Mouse (Mus musculus) embryonic facial prominence, embryonic 13.5 days (tissue): ENCODE results near the gene Gstcd. TPM values are rescaled to one million over a fixed set of nuclear protein-coding genes. Genes with fewer than 3 reads are reported as not detected.

ENCODE experiments used
- ATAC-seq: fragments of 200-750 bp; cut with Nextera tagmentation; 2 replicates; pipeline ENCODE4 v1.8.0; 2017; ENCODE audit warnings: low read depth; ENCODE audit not compliant: insufficient number of reproducible peaks, insufficient read depth, low FRiP score, low TSS enrichment
- H3K27ac ChIP-seq: fragments of 300-500 bp; sonication (generic); 2 replicates; pipeline ENCODE4 v1.5.1; 2015; ENCODE audit warnings: moderate library complexity, mild to moderate bottlenecking, inconsistent platforms
- H3K27me3 ChIP-seq: fragments of 300-500 bp; sonication (generic); 2 replicates; pipeline ENCODE4 v1.6.1; 2015; ENCODE audit warnings: mild to moderate bottlenecking, inconsistent platforms
- H3K36me3 ChIP-seq: fragments of 300-500 bp; sonication (generic); 2 replicates; pipeline ENCODE4 v1.6.1; 2015; ENCODE audit warnings: mild to moderate bottlenecking, inconsistent platforms
- H3K4me1 ChIP-seq: fragments of 300-500 bp; sonication (generic); 2 replicates; pipeline ENCODE4 v1.6.1; 2015; ENCODE audit warnings: inconsistent platforms
- H3K4me2 ChIP-seq: fragments of 300-500 bp; sonication (generic); 2 replicates; pipeline ENCODE4 v1.6.1; 2015; ENCODE audit warnings: moderate library complexity, mild to moderate bottlenecking, inconsistent platforms
- H3K4me3 ChIP-seq: fragments of 300-500 bp; sonication (generic); 2 replicates; pipeline ENCODE4 v1.5.1; 2015; ENCODE audit warnings: mild to moderate bottlenecking, inconsistent platforms
- H3K9ac ChIP-seq: fragments of 300-500 bp; sonication (generic); 2 replicates; pipeline ENCODE4 v1.6.1; 2015; ENCODE audit warnings: mild to moderate bottlenecking, inconsistent platforms
- H3K9me3 ChIP-seq: fragments of 300-500 bp; sonication (generic); 2 replicates; pipeline ENCODE4 v1.6.1; 2016; ENCODE audit warnings: inconsistent platforms
- WGBS: fragments of 180-500 bp; shearing (Covaris S2); methylation state at CpG from one replicate; pipeline ENCODE4 v1.1.7; 2015; ENCODE audit warnings: mixed read lengths; 5-methylcytosine and 5-hydroxymethylcytosine counted together
- polyA plus RNA-seq: library from polyadenylated mRNA; unstranded; fragments of >200 nt; fragmentation: Nextera tagmentation; extraction: Ambion mirVana; gene quantifications from 2 replicates; pipeline ENCODE4 v1.2.1, GENCODE M21; 2015

The Gstcd gene
- polyA plus RNA-seq, 1 experiment from 2014 or later, result 7.5 TPM

- H3K4me3 ChIP-seq, result no peak overlapping the region
- no peaks in the 10 kb centered on the region for H3K4me1 ChIP-seq
- H3K36me3 ChIP-seq, result no peaks in the 10 kb centered on the region
- H3K27ac ChIP-seq, result no peak overlapping the region
- no peak overlapping the region for H3K4me2 ChIP-seq
- no peaks in the 10 kb centered on the region for H3K9me3 ChIP-seq
- 87% methylated on average over 7 of the region's 7 CpGs for WGBS
- ATAC-seq, result no peak
- H3K9ac ChIP-seq, result no peak overlapping the region
- no peaks in the 10 kb centered on the region for H3K27me3 ChIP-seq
Observed at GRCm38 (mm10) chr3:132962631-132963361, 129.0 kb downstream of the Gstcd start.

- peaks cover 6% of the 10 kb centered on the region; the same call in 1 of the 2 replicates for H3K27me3 ChIP-seq
- H3K36me3 ChIP-seq, result 0 out of 2 replicates have a peak, but pooled peaks cover 3% of the 10 kb centered on the region
- no peaks in the 10 kb centered on the region for H3K9me3 ChIP-seq
- H3K27ac ChIP-seq, result no peak overlapping the region; the same call in 1 of the 2 replicates
- peaks cover 13% of the 10 kb centered on the region for H3K4me1 ChIP-seq
- H3K4me2 ChIP-seq, result peak overlapping the region; percentile 98
- peak overlapping the region; percentile 75 for H3K4me3 ChIP-seq
- ATAC-seq, result no peak
- H3K9ac ChIP-seq, result peak overlapping the region; percentile 80
- WGBS, result 5% methylated on average over 7 of the region's 7 CpGs
Observed at GRCm38 (mm10) chr3:132950529-132950880, 141.3 kb downstream of the Gstcd start.

DNA sequence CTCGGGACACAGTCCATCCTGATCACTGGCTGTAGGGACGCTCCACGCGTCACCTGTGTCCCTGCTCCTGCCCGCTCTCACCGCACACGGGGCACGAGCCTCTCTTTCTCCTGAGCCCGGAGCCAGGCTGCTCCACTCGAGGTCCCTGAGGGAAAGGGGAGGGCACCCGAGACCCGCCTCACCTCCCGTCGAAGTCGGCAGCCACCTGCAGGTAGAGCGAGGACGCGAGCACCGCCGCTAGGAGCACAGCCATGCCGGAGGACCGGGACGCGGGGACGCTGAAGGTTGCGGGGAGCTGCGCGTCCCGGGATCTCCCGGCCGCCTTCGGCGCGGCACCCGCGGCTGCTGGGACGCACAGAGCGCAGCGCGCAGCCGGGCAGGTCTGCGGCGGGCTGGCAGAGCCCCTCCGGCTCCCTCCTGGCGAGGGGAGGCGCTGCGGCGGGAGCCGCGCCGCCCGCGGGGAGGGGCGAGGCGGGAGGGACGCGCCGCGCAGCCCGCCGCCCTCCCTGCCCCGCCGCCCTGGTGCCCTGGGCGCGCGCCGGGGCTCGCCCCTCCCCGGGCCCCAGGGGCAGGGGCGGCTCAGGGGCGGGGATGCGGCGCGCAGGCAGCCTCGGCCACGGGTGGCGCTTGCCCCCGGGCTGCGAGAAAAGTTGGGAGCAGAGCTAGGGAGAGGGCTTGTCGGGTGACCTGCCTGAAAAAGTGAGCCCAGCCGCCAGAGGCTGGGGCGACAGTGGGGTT, 141.9 kb downstream of the Gstcd start, which contains the start of gene Npnt:
Npnt (minus strand) TSS at position 501 of the 738 bp plus-strand sequence.
- Histone ChIP-seq H3K4me3 (peak within 1 kb of the TSS; percentile 75), H3K4me2 (peak within 1 kb of the TSS; percentile 98), H3K27me3 (peaks cover 6% of the 10 kb centered on the region; the same call in 1 of the 2 replicates), H3K36me3 (0 out of 2 replicates have a peak, but pooled peaks cover 3% of the 10 kb centered on the region), H3K4me1 (peaks cover 14% of the 10 kb centered on the region), H3K27ac (peak within 1 kb of the TSS; percentile 69), H3K9me3 (no peaks in the 10 kb centered on the region), H3K9ac (peak within 1 kb of the TSS; percentile 80)
- under 1% methylated on average over 60 of the region's 82 CpGs for WGBS
- ATAC-seq, result peak; percentile 84

DNA sequence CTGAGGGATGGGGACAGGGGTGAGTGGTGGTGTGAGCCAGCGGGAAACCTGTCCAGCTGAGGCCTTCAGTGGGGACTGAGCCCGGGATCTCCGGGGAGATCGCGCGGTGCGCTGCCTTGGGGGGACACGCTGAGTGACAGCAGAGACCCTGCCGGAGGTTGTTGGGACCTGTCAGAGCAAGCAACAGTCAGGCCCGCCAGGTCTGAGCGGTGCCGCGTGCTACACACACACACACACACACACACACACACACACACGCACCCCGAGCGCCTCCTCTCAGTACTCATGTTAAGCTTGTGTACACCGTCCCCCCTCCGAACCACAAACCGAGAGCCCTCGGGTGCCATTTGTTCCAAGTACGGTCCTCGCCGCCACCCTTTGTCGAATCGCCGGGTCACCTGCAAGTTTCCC, 142.4 kb downstream of the Gstcd start:
- Histone ChIP-seq H3K9ac (peak overlapping the region; percentile 80), H3K9me3 (no peaks in the 10 kb centered on the region), H3K36me3 (0 out of 2 replicates have a peak, but pooled peaks cover 3% of the 10 kb centered on the region), H3K4me2 (peak overlapping the region; percentile 98), H3K27me3 (peaks cover 6% of the 10 kb centered on the region; the same call in 1 of the 2 replicates), H3K4me1 (peaks cover 20% of the 10 kb centered on the region), H3K27ac (peak overlapping the region; percentile 69), H3K4me3 (peak overlapping the region; percentile 75)
- WGBS, result 0% methylated on average over 22 of the region's 26 CpGs
- ATAC-seq, result peak; percentile 56

DNA sequence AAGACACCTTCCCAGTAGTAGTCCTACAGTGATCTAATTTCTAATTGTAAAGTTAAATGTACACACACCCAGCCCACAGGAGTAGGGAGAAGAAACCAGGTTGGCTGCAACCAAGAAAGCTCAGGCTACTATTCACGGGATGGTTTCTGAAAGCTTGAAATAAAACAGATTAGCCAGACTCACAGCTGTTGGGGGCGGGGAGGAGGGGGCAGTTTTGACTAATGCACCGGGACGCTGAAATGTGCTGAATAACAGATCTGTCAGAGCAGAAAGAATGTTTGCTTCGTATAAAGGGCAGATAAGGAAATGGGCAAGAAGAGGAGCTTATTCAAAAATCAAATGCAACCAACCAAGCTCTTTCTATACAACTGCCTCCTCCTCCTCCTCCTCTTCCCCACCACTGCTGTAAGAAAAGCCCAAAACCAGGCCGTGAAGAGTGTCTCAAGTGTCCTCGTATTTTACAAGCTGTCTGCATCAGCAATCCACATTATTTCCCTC, 143.5 kb downstream of the Gstcd start:
- WGBS, result 12% methylated on average over 7 of the region's 7 CpGs

DNA sequence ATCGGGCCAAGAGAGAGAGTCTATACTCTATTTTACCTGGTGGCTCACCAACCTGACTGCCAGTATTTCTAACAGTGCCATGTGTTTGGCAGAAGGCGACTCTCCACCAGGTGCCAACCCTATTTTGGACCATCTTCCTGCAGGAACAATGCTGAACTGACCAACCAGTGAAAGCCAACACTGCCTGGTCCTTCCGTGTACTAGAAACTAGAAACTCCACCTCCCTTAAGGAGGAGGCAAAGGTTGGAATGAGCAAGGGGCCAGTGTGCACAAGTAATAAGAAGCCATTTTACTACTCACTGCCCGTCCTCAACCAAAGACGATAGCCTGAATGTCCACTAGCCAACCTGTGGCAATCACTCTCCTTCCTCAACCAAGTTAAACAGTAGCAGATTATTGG, 145.7 kb downstream of the Gstcd start:
- Histone ChIP-seq H3K4me3 (no peak overlapping the region), H3K4me1 (peaks cover 26% of the 10 kb centered on the region), H3K4me2 (no peak overlapping the region), H3K36me3 (0 out of 2 replicates have a peak, but pooled peaks cover 3% of the 10 kb centered on the region), H3K9ac (no peak overlapping the region), H3K9me3 (no peaks in the 10 kb centered on the region), H3K27ac (no peak overlapping the region), H3K27me3 (peaks cover 6% of the 10 kb centered on the region; the same call in 1 of the 2 replicates)
- 88% methylated on average over 5 of the region's 5 CpGs for WGBS
- ATAC-seq, result no peak

More for the DNA sequence above, 143.5 kb downstream of the Gstcd start:
- H3K9me3 ChIP-seq, result no peaks in the 10 kb centered on the region
- no peak overlapping the region; the same call in 1 of the 2 replicates for H3K9ac ChIP-seq
- H3K4me3 ChIP-seq, result peak overlapping the region; percentile 75
- H3K27ac ChIP-seq, result no peak overlapping the region
- H3K4me2 ChIP-seq, result peak overlapping the region; percentile 98
- 0 out of 2 replicates have a peak, but pooled peaks cover 3% of the 10 kb centered on the region for H3K36me3 ChIP-seq
- H3K4me1 ChIP-seq, result peaks cover 26% of the 10 kb centered on the region
- peaks cover 6% of the 10 kb centered on the region; the same call in 1 of the 2 replicates for H3K27me3 ChIP-seq
- ATAC-seq, result no peak

- H3K36me3 ChIP-seq, result 0 out of 2 replicates have a peak, but pooled peaks cover 3% of the 10 kb centered on the region
- no peaks in the 10 kb centered on the region for H3K9me3 ChIP-seq
- no peak overlapping the region for H3K4me3 ChIP-seq
- 69% methylated on average over 7 of the region's 7 CpGs for WGBS
- no peak for ATAC-seq
- peaks cover 26% of the 10 kb centered on the region for H3K4me1 ChIP-seq
- H3K27ac ChIP-seq, result no peak overlapping the region
- H3K27me3 ChIP-seq, result peaks cover 6% of the 10 kb centered on the region; the same call in 1 of the 2 replicates
- no peak overlapping the region for H3K4me2 ChIP-seq
- H3K9ac ChIP-seq, result no peak overlapping the region
Observed at GRCm38 (mm10) chr3:132945669-132946068, 146.2 kb downstream of the Gstcd start.

GRCm38 (mm10) chr3:132944609-132945008, 147.2 kb downstream of the Gstcd start:
- ATAC-seq, result no peak
- Histone ChIP-seq H3K4me1 (peaks cover 23% of the 10 kb centered on the region), H3K27me3 (peaks cover 6% of the 10 kb centered on the region; the same call in 1 of the 2 replicates), H3K27ac (no peak overlapping the region), H3K4me3 (no peak overlapping the region), H3K36me3 (0 out of 2 replicates have a peak, but pooled peaks cover 3% of the 10 kb centered on the region), H3K9ac (no peak overlapping the region), H3K9me3 (no peaks in the 10 kb centered on the region), H3K4me2 (no peak overlapping the region)
- 31% methylated on average over 3 of the region's 3 CpGs for WGBS

DNA sequence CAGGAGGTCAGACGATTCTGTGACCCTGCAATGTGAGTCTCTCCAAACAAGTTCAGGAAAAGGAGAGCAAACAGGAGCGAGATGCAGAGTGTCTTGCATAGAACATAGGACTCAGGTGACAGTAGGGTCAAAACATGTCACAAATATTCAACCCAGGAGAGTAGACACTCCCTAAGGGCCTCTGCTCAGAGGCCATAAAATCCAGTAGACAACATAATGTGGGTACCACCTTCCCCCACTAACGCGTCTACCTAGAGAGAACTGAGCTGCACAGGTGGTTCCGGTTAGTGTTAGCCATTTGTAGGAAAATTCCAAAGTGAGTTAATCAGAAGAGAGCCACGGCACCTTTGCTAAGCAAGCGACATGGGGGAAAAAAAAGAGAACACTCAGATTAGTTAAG, 147.6 kb downstream of the Gstcd start:
- Histone ChIP-seq H3K4me3 (no peak overlapping the region), H3K36me3 (0 out of 2 replicates have a peak, but pooled peaks cover 3% of the 10 kb centered on the region), H3K9ac (no peak overlapping the region), H3K27me3 (peaks cover 3% of the 10 kb centered on the region; the same call in 1 of the 2 replicates), H3K4me2 (no peak overlapping the region), H3K27ac (no peak overlapping the region), H3K9me3 (no peaks in the 10 kb centered on the region), H3K4me1 (peaks cover 22% of the 10 kb centered on the region)
- ATAC-seq, result no peak
- 16% methylated on average over 7 of the region's 7 CpGs for WGBS

DNA sequence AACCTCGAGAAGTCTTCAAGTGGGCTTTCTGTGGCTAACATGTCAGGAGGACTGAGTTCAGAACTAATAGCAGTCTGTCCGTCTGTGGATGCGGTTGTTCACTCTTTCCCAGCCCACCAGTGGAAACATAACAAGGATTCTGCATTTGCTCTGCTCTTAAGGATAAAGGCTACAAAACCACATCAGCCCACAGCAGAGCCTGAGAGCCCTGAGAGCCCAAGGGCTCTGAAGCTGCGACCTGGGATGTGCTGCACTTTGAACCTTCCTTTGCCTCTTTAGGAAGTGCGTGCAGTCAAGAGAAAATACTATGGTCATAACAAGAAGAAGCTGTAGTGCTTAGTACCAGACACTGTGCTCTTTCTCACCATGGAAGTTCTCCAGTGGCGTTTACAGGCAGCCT, 149.1 kb downstream of the Gstcd start:
- Histone ChIP-seq H3K9ac (no peak overlapping the region), H3K4me3 (no peak overlapping the region), H3K27ac (no peak overlapping the region), H3K4me2 (no peak overlapping the region), H3K9me3 (no peaks in the 10 kb centered on the region), H3K27me3 (no peaks in the 10 kb centered on the region), H3K4me1 (peaks cover 20% of the 10 kb centered on the region), H3K36me3 (0 out of 2 replicates have a peak, but pooled peaks cover 3% of the 10 kb centered on the region)
- ATAC-seq, result no peak
- WGBS, result 89% methylated on average over 6 of the region's 6 CpGs
